Mouse (Mus musculus) neural tube, embryonic 11.5 days (tissue): ENCODE results near the gene Thada. TPM values are rescaled to one million over a fixed set of nuclear protein-coding genes. Genes with fewer than 3 reads are reported as not detected.

Experiments used
- ATAC-seq: fragments of 200-750 bp; cut with Nextera tagmentation; 2 replicates; pipeline ENCODE4 v1.8.0; 2017; ENCODE audit warnings: moderate number of reproducible peaks, mild to moderate bottlenecking, moderate TSS enrichment, moderate library complexity; ENCODE audit not compliant: insufficient read depth, low FRiP score, low TSS enrichment
- DNase-seq: peaks from one replicate; pipeline ENCODE4 v3.0.0-alpha.2; 2015; ENCODE audit warnings: low spot score
- H3K27ac ChIP-seq: fragments of 300-500 bp; sonication (generic); 2 replicates; pipeline ENCODE4 v1.5.1; 2014; ENCODE audit warnings: low read depth, mild to moderate bottlenecking, low read length
- H3K27me3 ChIP-seq: fragments of 300-500 bp; sonication (generic); 2 replicates; pipeline ENCODE4 v1.6.1; 2014; ENCODE audit warnings: mild to moderate bottlenecking, low read length, mixed read lengths; ENCODE audit not compliant: control insufficient read depth, insufficient read depth
- H3K36me3 ChIP-seq: fragments of 300-500 bp; sonication (generic); 2 replicates; pipeline ENCODE4 v1.6.1; 2014; ENCODE audit warnings: mild to moderate bottlenecking, low read length, moderate library complexity, mixed read lengths; ENCODE audit not compliant: control insufficient read depth, insufficient read depth
- H3K4me1 ChIP-seq: fragments of 300-500 bp; sonication (generic); 2 replicates; pipeline ENCODE4 v1.6.1; 2014; ENCODE audit warnings: low read length, mixed read lengths; ENCODE audit not compliant: control insufficient read depth, insufficient read depth
- H3K4me2 ChIP-seq: fragments of 300-500 bp; sonication (generic); 2 replicates; pipeline ENCODE4 v1.6.1; 2014; ENCODE audit warnings: low read depth, mild to moderate bottlenecking, moderate library complexity
- H3K4me3 ChIP-seq: fragments of 300-500 bp; sonication (generic); 2 replicates; pipeline ENCODE4 v1.5.1; 2014; ENCODE audit warnings: low read depth, low read length
- H3K9ac ChIP-seq: fragments of 300-500 bp; sonication (generic); 2 replicates; pipeline ENCODE4 v1.6.1; 2014; ENCODE audit warnings: mild to moderate bottlenecking, low read length
- H3K9me3 ChIP-seq: fragments of 300-500 bp; sonication (generic); 2 replicates; pipeline ENCODE4 v1.6.1; 2016; ENCODE audit warnings: low read length; ENCODE audit not compliant: control insufficient read depth
- WGBS: fragments of 180-500 bp; shearing (Covaris S2); extraction: QIAGEN DNeasy Blood & Tissue Kit; methylation state at CpG from one replicate; pipeline ENCODE4 v1.1.7; 2014; 5-methylcytosine and 5-hydroxymethylcytosine counted together
- polyA plus RNA-seq: library from polyadenylated mRNA; unstranded; fragments of >200 nt; fragmentation: Nextera tagmentation; extraction: Ambion mirVana; gene quantifications from 2 replicates; pipeline ENCODE4 v1.2.1, GENCODE M21; 2014

Thada gene
- polyA plus RNA-seq, 1 experiment from 2014 or later: 10.0 TPM

DNA sequence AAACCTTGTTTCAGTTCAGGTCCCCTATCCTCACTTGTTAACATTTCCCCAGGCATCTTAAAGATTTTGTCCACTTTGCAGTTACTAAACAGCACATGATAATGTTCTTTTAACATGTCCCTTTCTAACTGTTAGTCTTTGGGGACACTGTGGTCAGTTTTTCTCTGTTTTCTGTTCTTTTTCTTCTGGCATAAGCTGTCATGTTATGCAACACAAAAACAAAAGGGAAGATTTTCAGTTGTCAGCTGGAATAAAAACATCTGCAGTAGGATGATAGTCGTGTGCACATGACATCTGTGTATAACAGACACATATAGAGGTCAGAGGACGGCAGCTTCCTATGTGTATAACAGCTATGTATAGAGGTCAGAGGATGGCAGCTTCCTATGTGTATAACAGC is 39.9 kb upstream of the Thada start:
- ATAC-seq (no peak), DNase-seq (no peak)
- Histone ChIP-seq H3K4me3 (no peak overlapping the region), H3K4me1 (peaks cover 7% of the 10 kb centered on the region; the same call in 1 of the 2 replicates), H3K9ac (no peak overlapping the region), H3K4me2 (no peak overlapping the region), H3K9me3 (no peaks in the 10 kb centered on the region), H3K36me3 (no peaks in the 10 kb centered on the region), H3K27me3 (no peaks in the 10 kb centered on the region), H3K27ac (no peak overlapping the region)
- 83% methylated on average over 2 of the region's 2 CpGs for WGBS

DNA sequence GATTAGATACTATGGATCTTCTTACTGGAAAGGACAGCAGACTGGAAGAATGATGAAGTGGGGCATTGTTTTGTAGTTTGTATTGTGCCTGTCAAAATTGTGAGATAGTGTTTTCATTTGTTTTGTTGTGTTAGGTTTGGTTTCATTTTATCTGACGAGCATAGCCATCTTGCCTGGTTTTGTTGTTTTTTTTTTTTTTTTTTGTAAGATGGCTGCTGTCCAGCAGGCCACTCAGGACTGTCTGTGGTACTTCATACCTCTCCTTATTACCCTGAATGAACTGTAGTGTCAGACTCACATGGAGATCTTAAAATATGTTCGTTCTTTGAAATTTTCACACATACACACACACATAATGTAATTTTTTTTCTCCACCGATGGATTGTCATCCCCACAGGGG is 36.3 kb upstream of the Thada start:
- ATAC-seq (no peak), DNase-seq (no peak)
- 83% methylated on average over 3 of the region's 3 CpGs for WGBS
- Histone ChIP-seq H3K9me3 (no peaks in the 10 kb centered on the region), H3K36me3 (no peaks in the 10 kb centered on the region), H3K27ac (no peak overlapping the region), H3K27me3 (no peaks in the 10 kb centered on the region), H3K4me2 (no peak overlapping the region), H3K4me3 (no peak overlapping the region), H3K4me1 (peaks cover 3% of the 10 kb centered on the region; the same call in 1 of the 2 replicates), H3K9ac (no peak overlapping the region)

- Histone ChIP-seq H3K4me2 (no peak overlapping the region), H3K36me3 (no peaks in the 10 kb centered on the region), H3K27me3 (no peaks in the 10 kb centered on the region), H3K9me3 (no peaks in the 10 kb centered on the region), H3K9ac (no peak overlapping the region), H3K4me3 (no peak overlapping the region), H3K4me1 (peaks cover 3% of the 10 kb centered on the region; the same call in 1 of the 2 replicates), H3K27ac (no peak overlapping the region)
- WGBS: 52% methylated on average over 5 of the region's 5 CpGs
- no peak for DNase-seq
- no peak for ATAC-seq
Observed at GRCm38 (mm10) chr17:84498639-84499038, 32.6 kb upstream of the Thada start.

DNA sequence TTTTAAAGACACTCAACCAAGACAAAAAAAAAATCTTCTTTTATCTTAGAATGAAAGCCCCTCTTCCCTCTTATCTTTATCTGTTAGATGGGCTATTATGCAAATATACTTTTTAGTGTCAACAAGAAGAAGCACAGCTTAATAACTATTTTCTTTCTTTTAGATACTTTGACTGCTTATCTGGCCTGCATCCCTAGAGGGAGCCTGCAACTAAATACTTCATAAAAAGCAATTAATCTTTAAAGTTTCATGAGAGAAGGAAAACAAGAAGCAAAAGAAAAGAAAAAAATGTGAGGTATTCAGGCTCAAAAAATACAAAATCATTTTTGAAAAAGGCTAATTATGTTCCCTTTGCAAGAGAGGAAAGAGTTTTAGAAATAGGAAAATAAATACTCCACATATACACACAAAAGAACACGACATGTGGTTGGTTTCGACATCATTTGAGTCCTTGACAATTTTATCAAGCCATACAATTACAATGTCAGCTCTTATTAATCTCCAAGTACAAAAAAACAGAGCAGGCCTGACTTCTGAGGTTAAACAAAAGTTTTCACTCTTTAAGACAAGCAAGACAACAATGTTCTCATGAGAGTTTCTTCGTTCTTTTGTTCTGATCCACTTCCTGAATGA is 32.1 kb upstream of the Thada start:
- whole genome bisulfite sequencing: 89% methylated on average over 3 of the region's 3 CpGs
- no peak for DNase-seq

GRCm38 (mm10) chr17:84497559-84497958 is 31.6 kb upstream of the Thada start:
- Histone ChIP-seq H3K4me2 (no peak overlapping the region), H3K36me3 (no peaks in the 10 kb centered on the region), H3K9ac (no peak overlapping the region), H3K27ac (no peak overlapping the region), H3K9me3 (no peaks in the 10 kb centered on the region), H3K4me1 (peaks cover 3% of the 10 kb centered on the region; the same call in 1 of the 2 replicates), H3K4me3 (no peak overlapping the region), H3K27me3 (no peaks in the 10 kb centered on the region)
- 33% methylated on average over 2 of the region's 2 CpGs for WGBS
- no peak for ATAC-seq
- DNase-seq: no peak

More for the DNA sequence above, 32.1 kb upstream of the Thada start:
- ATAC-seq: no peak
- H3K4me1 ChIP-seq: peaks cover 3% of the 10 kb centered on the region; the same call in 1 of the 2 replicates
- H3K4me3 ChIP-seq: no peak overlapping the region
- no peak overlapping the region for H3K27ac ChIP-seq
- H3K9me3 ChIP-seq: no peaks in the 10 kb centered on the region
- no peaks in the 10 kb centered on the region for H3K36me3 ChIP-seq
- H3K4me2 ChIP-seq: no peak overlapping the region
- no peak overlapping the region for H3K9ac ChIP-seq
- H3K27me3 ChIP-seq: no peaks in the 10 kb centered on the region

DNA sequence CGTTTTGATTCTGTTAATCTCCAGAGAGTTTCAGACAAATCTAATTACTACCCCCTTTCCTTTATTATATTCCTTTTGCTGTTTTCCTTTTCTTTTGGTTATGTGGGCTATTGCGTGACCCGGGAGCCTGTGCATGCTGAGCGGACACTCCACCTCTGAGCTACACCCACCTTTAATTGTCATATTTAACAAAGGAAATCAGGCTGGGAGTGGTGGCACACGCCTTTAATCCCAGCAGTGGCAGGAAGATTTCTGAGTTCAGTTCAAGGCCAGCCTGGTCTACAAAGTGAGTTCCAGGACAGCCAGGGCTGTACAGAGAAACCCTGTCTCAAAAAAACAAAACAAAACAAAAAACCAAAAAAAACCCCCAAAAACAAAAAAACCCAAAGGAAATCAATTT is 31.0 kb upstream of the Thada start:
- H3K36me3 ChIP-seq: no peaks in the 10 kb centered on the region
- 88% methylated on average over 5 of the region's 5 CpGs for WGBS
- no peak for DNase-seq
- H3K27ac ChIP-seq: no peak overlapping the region
- no peak overlapping the region for H3K4me2 ChIP-seq
- no peaks in the 10 kb centered on the region for H3K27me3 ChIP-seq
- H3K4me3 ChIP-seq: no peak overlapping the region
- ATAC-seq: no peak
- H3K9ac ChIP-seq: no peak overlapping the region
- H3K4me1 ChIP-seq: peaks cover 3% of the 10 kb centered on the region; the same call in 1 of the 2 replicates
- no peaks in the 10 kb centered on the region for H3K9me3 ChIP-seq

DNA sequence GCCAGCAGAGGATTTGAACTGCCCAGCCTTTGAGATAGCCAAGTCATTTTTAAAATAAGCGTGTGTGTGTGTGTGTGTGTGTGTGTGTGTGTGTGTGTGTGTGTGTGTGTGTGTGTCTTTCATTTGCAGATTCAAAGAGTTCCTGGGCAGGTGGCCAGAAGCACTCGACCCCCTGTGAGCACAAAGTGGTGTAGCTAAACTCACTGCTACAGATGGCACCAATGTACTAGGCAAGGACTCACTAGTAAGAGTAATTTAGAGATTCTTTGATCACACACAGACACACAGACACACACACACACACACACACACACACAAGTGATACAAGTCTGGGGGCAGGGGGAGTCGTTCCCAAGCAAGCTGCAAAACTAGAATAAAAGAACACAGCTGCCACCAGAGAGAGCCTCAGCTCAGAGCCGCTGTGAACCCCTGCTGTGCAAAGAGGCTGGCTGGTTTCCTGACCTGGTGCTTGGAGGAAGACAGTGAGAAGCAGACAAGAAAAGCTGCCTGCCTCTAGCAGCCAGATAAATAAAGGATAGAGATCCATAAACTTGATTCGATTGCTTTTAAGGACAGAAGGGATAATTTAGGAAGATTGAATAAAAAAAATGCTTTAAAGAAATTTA is 26.4 kb upstream of the Thada start:
- H3K9ac ChIP-seq: no peak overlapping the region
- no peaks in the 10 kb centered on the region for H3K9me3 ChIP-seq
- H3K4me1 ChIP-seq: no peaks in the 10 kb centered on the region
- whole genome bisulfite sequencing: 18% methylated on average over 5 of the region's 5 CpGs
- no peak overlapping the region for H3K4me2 ChIP-seq
- no peak for ATAC-seq
- H3K27me3 ChIP-seq: no peaks in the 10 kb centered on the region
- peak; percentile 42 for DNase-seq
- H3K27ac ChIP-seq: no peak overlapping the region
- no peaks in the 10 kb centered on the region for H3K36me3 ChIP-seq
- no peak overlapping the region for H3K4me3 ChIP-seq

GRCm38 (mm10) chr17:84487415-84487814 is 21.4 kb upstream of the Thada start:
- Histone ChIP-seq H3K9ac (no peak overlapping the region), H3K9me3 (no peaks in the 10 kb centered on the region), H3K4me2 (no peak overlapping the region), H3K27me3 (no peaks in the 10 kb centered on the region), H3K4me1 (no peaks in the 10 kb centered on the region), H3K36me3 (no peaks in the 10 kb centered on the region), H3K4me3 (no peak overlapping the region), H3K27ac (no peak overlapping the region)
- 94% methylated on average over 2 of the region's 2 CpGs for WGBS
- ATAC-seq (no peak), DNase-seq (no peak)

DNA sequence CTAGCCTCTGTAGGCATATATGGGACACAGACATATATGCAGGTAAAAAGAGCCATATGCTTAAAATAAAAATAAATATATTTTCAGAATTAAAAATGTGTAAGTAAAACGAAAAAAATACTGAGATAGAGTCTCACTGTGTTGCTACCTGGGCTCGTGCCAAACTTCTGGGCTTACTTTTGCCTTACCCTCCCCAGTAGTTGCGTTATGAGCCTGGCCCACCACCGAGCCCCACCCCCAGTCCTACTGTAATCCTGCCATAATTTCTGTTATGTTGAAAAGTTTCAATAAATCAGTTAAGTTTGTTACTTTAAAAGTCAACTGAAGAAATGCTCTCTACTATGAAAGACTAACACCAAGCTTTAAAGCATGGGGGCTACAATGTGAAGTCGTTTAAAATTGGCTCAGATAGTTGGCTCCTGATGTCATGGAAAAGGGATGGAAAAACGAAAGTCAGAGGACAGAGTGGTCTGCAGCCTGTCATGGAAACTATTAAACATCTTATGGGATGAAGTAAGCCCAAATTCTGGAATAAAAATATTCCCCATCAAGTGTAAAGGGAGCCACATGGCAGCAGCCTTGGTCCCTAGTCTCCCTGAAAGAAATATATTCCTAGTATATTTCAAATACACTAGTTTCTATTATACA is 17.8 kb upstream of the Thada start:
- DNase-seq (no peak), ATAC-seq (no peak)
- WGBS: 85% methylated on average over 6 of the region's 6 CpGs

More for the DNA sequence above, 17.8 kb upstream of the Thada start:
- no peak overlapping the region for H3K9ac ChIP-seq
- H3K4me2 ChIP-seq: no peak overlapping the region
- H3K9me3 ChIP-seq: no peaks in the 10 kb centered on the region
- H3K4me3 ChIP-seq: no peak overlapping the region
- H3K27me3 ChIP-seq: no peaks in the 10 kb centered on the region
- H3K27ac ChIP-seq: no peak overlapping the region
- no peaks in the 10 kb centered on the region for H3K36me3 ChIP-seq
- H3K4me1 ChIP-seq: no peaks in the 10 kb centered on the region
